In genomic region chr4:54331588-54332211, GRCm38 (mm10) we compare ENCODE assay signal across 10 mouse cellular contexts.
DNase-seq lines count a peak whose midpoint lies in the region; ATAC-seq and TF ChIP-seq lines count a peak whose summit lies in the region.
"Had no signal": no experiment of that assay in that cellular context is flagged by ENCODE, and none has a peak within 500 bp of the region (broad histone marks: within the 10 kb centered on the region; RNA-seq: fewer than 3 reads in every experiment).

No protein-coding gene starts in this region.

- no peak overlapping the region for H3K27ac ChIP-seq in heart, embryonic 15.5 days
- peak overlapping the region; percentile 77 for H3K27ac ChIP-seq in forebrain, postnatal 0 days (ENCODE audit: low read depth, low read length)
- peak overlapping the region; percentile 37 for H3K27ac ChIP-seq in midbrain, embryonic 14.5 days (replicated peaks; ENCODE audit: low read depth, low read length)
- no peak overlapping the region for H3K27ac ChIP-seq in liver, postnatal 0 days (ENCODE audit: low read depth)

- no peak overlapping the region for H3K4me3 ChIP-seq in heart, embryonic 15.5 days
- no peak overlapping the region for H3K4me3 ChIP-seq in forebrain, postnatal 0 days (ENCODE audit: low read depth, low read length)
- H3K4me3 ChIP-seq in midbrain, embryonic 14.5 days (replicated peaks; ENCODE audit: low read depth, low read length), result no peak overlapping the region
- H3K4me3 ChIP-seq in liver, postnatal 0 days (ENCODE audit: low read depth, low read length), result no peak overlapping the region

- no peaks in the 10 kb centered on the region for H3K36me3 ChIP-seq in heart, embryonic 15.5 days
- no peaks in the 10 kb centered on the region for H3K36me3 ChIP-seq in forebrain, postnatal 0 days (ENCODE audit: insufficient read depth)
- no peaks in the 10 kb centered on the region for H3K36me3 ChIP-seq in midbrain, embryonic 14.5 days (ENCODE audit: control insufficient read depth, insufficient read depth, low read length)
- H3K36me3 ChIP-seq in liver, postnatal 0 days (replicated peaks; ENCODE audit: insufficient read depth, low read length), result no peaks in the 10 kb centered on the region

- TF ChIP-seq EP300 in liver, postnatal 0 days (IDR thresholded peaks at IDR 0.05; ENCODE audit: low read depth), result no peak

- whole genome bisulfite sequencing in heart, embryonic 15.5 days, result 33% methylated on average over 12 of the region's 12 CpGs
- WGBS in forebrain, postnatal 0 days, result 16% methylated on average over 12 of the region's 12 CpGs
- 34% methylated on average over 12 of the region's 12 CpGs for WGBS in midbrain, embryonic 14.5 days
- 59% methylated on average over 12 of the region's 12 CpGs for WGBS in liver, postnatal 0 days (ENCODE audit: insufficient replicate concordance)

- ATAC-seq in heart, embryonic 15.5 days (replicated peaks; ENCODE audit: insufficient number of reproducible peaks, insufficient read depth, low FRiP score, low read depth), result no peak
- ATAC-seq in forebrain, postnatal 0 days, result peak; percentile 12
- ATAC-seq in midbrain, embryonic 14.5 days (ENCODE audit: low FRiP score, low TSS enrichment), result 0 out of 2 replicates have a peak, but pooled peaks have one; percentile 22
- ATAC-seq in liver, postnatal 0 days, result no peak

- DNase-seq in heart, postnatal 25 days (ENCODE audit: low spot score), result no peak
- peak; percentile 50 for DNase-seq in embryo, embryonic 10 days (ENCODE audit: low spot score)
- peak; percentile 38 for DNase-seq in forebrain, postnatal 0 days
- peak; percentile 70 for DNase-seq in midbrain, embryonic 14.5 days
- DNase-seq in liver, postnatal 0 days, result no peak
- DNase-seq in spleen, postnatal 36 days (ENCODE audit: low spot score in 2 of 2), result no peak
- DNase-seq in kidney, postnatal 36 days, result no peak
- DNase-seq: adrenal gland, adult 2 months; kidney, adult 11 months had no signal

- H3K4me2 ChIP-seq in heart, embryonic 15.5 days, result peak overlapping the region; percentile 21; the same call in 1 of the 2 replicates
- H3K4me2 ChIP-seq in forebrain, postnatal 0 days (ENCODE audit: low read depth), result peak overlapping the region; percentile 18; the same call in 1 of the 2 replicates
- no peak overlapping the region for H3K4me2 ChIP-seq in midbrain, embryonic 14.5 days (ENCODE audit: low read length)
- H3K4me2 ChIP-seq in liver, postnatal 0 days (ENCODE audit: low read depth, low read length), result no peak overlapping the region

- intact Hi-C loops in heart, postnatal 25 days (cut with DNase I), result no loop called here

- TF ChIP-seq CTCF in forebrain, postnatal 0 days (IDR thresholded peaks at IDR 0.05; ENCODE audit: low read depth), result no peak
- TF ChIP-seq CTCF in liver, postnatal 0 days (IDR thresholded peaks at IDR 0.05; ENCODE audit: low read depth), result no peak

- no peaks in the 10 kb centered on the region for H3K27me3 ChIP-seq in heart, embryonic 15.5 days
- H3K27me3 ChIP-seq in forebrain, postnatal 0 days (ENCODE audit: insufficient read depth, low read length), result no peaks in the 10 kb centered on the region
- no peaks in the 10 kb centered on the region for H3K27me3 ChIP-seq in midbrain, embryonic 14.5 days (ENCODE audit: control insufficient read depth, insufficient read depth, low read length)
- H3K27me3 ChIP-seq in liver, postnatal 0 days (ENCODE audit: insufficient read depth, low read length), result no peaks in the 10 kb centered on the region

- no peak overlapping the region for H3K9ac ChIP-seq in heart, embryonic 15.5 days
- H3K9ac ChIP-seq in forebrain, postnatal 0 days, result no peak overlapping the region
- H3K9ac ChIP-seq in midbrain, embryonic 14.5 days (replicated peaks; ENCODE audit: low read length), result no peak overlapping the region
- no peak overlapping the region for H3K9ac ChIP-seq in liver, postnatal 0 days (replicated peaks)

- H3K9me3 ChIP-seq in heart, embryonic 15.5 days (replicated peaks), result no peaks in the 10 kb centered on the region
- no peaks in the 10 kb centered on the region for H3K9me3 ChIP-seq in forebrain, postnatal 0 days (ENCODE audit: low read length)
- H3K9me3 ChIP-seq in midbrain, embryonic 14.5 days (ENCODE audit: control insufficient read depth, low read length), result no peaks in the 10 kb centered on the region
- no peaks in the 10 kb centered on the region for H3K9me3 ChIP-seq in liver, postnatal 0 days (ENCODE audit: low read length)

- 0 out of 2 replicates have a peak, but pooled peaks cover 3% of the 10 kb centered on the region for H3K4me1 ChIP-seq in heart, embryonic 15.5 days (replicated peaks)
- H3K4me1 ChIP-seq in forebrain, postnatal 0 days (ENCODE audit: insufficient read depth), result peaks cover 12% of the 10 kb centered on the region; the same call in 1 of the 2 replicates
- peaks cover 24% of the 10 kb centered on the region; the same call in 1 of the 2 replicates for H3K4me1 ChIP-seq in midbrain, embryonic 14.5 days (ENCODE audit: control insufficient read depth, insufficient read depth, low read length)
- H3K4me1 ChIP-seq in liver, postnatal 0 days (ENCODE audit: insufficient read depth), result no peaks in the 10 kb centered on the region

Comparison
In these comparisons a context has a peak if more than half of its experiments do, and no peak if none do; other contexts are left out.
1. ATAC-seq: peak in forebrain, postnatal 0 days (single experiment) and midbrain, embryonic 14.5 days (single experiment); none in heart, embryonic 15.5 days (single experiment) and liver, postnatal 0 days (single experiment).
2. H3K27ac ChIP-seq: peak in forebrain, postnatal 0 days (single experiment) and midbrain, embryonic 14.5 days (single experiment); none in heart, embryonic 15.5 days (single experiment) and liver, postnatal 0 days (single experiment).
3. H3K4me2 ChIP-seq: peak in heart, embryonic 15.5 days (single experiment) and forebrain, postnatal 0 days (single experiment); none in midbrain, embryonic 14.5 days (single experiment) and liver, postnatal 0 days (single experiment).
4. DNase-seq: peak in embryo, embryonic 10 days (single experiment), forebrain, postnatal 0 days (single experiment) and midbrain, embryonic 14.5 days (single experiment); none in heart, postnatal 25 days (single experiment), liver, postnatal 0 days (single experiment), spleen, postnatal 36 days (0 of 2) and kidney, postnatal 36 days (0 of 2).